Mouse (Mus musculus): ENCODE measurements at regions not wholly inside any gene's neighbourhood (a gene's known extent, or its start where the extent isn't known, plus 50 kb on each side); places are given as distances from the start of the nearest gene placed in this dataset.

- TF ChIP-seq POU5F1 (IDR thresholded peaks at IDR 0.05; ENCODE audit: borderline replicate concordance, low read length) (no peak), CTCF (conservative IDR thresholded peaks at IDR 0.05; ENCODE audit: low read length) (no peak)
These were observed 259.0 kb upstream of the Kcnip4 start for GRCm38 (mm10) chr5:49783728-49784127.
